Mouse (Mus musculus): ENCODE measurements around the gene Sorcs3. TPM values are rescaled to one million over a fixed set of nuclear protein-coding genes. Genes with fewer than 3 reads are reported as not detected.
A peak's percentile ranks its signal among the peaks of the same experiment; 100 is the strongest.

Sorcs3 gene
- total RNA-seq, 1 experiment from 2014 or later: not detected

GRCm38 (mm10) chr19:48337461-48337860, 131.6 kb downstream of the Sorcs3 start:
- ATAC-seq (replicated peaks in 1 of 2; ENCODE audit: insufficient read depth in 1 of 2, low FRiP score in 2 of 2, low TSS enrichment in 1 of 2, low read depth in 1 of 2, poor library complexity in 2 of 2, severe bottlenecking in 2 of 2): no peak

GRCm38 (mm10) chr19:48338098-48338497, 132.3 kb downstream of the Sorcs3 start:
- no peak for ATAC-seq (replicated peaks in 1 of 2; ENCODE audit: insufficient read depth in 1 of 2, low FRiP score in 2 of 2, low TSS enrichment in 1 of 2, low read depth in 1 of 2, poor library complexity in 2 of 2, severe bottlenecking in 2 of 2)

GRCm38 (mm10) chr19:48342770-48343169, 136.9 kb downstream of the Sorcs3 start:
- no peak for ATAC-seq (replicated peaks in 1 of 2; ENCODE audit: insufficient read depth in 1 of 2, low FRiP score in 2 of 2, low TSS enrichment in 1 of 2, low read depth in 1 of 2, poor library complexity in 2 of 2, severe bottlenecking in 2 of 2)

- no peak for ATAC-seq (replicated peaks in 1 of 2; ENCODE audit: insufficient read depth in 1 of 2, low FRiP score in 2 of 2, low TSS enrichment in 1 of 2, low read depth in 1 of 2, poor library complexity in 2 of 2, severe bottlenecking in 2 of 2)
Measured at GRCm38 (mm10) chr19:48343442-48343841, 137.6 kb downstream of the Sorcs3 start.

GRCm38 (mm10) chr19:48347116-48347515, 141.3 kb downstream of the Sorcs3 start:
- ATAC-seq (replicated peaks in 1 of 2; ENCODE audit: insufficient read depth in 1 of 2, low FRiP score in 2 of 2, low TSS enrichment in 1 of 2, low read depth in 1 of 2, poor library complexity in 2 of 2, severe bottlenecking in 2 of 2): no peak

- ATAC-seq (replicated peaks in 1 of 2; ENCODE audit: insufficient read depth in 1 of 2, low FRiP score in 2 of 2, low TSS enrichment in 1 of 2, low read depth in 1 of 2, poor library complexity in 2 of 2, severe bottlenecking in 2 of 2): no peak
Measured at GRCm38 (mm10) chr19:48356806-48357205, 151.0 kb downstream of the Sorcs3 start.

GRCm38 (mm10) chr19:48362167-48362566, 156.3 kb downstream of the Sorcs3 start:
- ATAC-seq (replicated peaks in 1 of 2; ENCODE audit: insufficient read depth in 1 of 2, low FRiP score in 2 of 2, low TSS enrichment in 1 of 2, low read depth in 1 of 2, poor library complexity in 2 of 2, severe bottlenecking in 2 of 2): no peak

- ATAC-seq (replicated peaks in 1 of 2; ENCODE audit: insufficient read depth in 1 of 2, low FRiP score in 2 of 2, low TSS enrichment in 1 of 2, low read depth in 1 of 2, poor library complexity in 2 of 2, severe bottlenecking in 2 of 2): no peak
Measured at GRCm38 (mm10) chr19:48368056-48368455, 162.2 kb downstream of the Sorcs3 start.

- no peak for ATAC-seq (replicated peaks in 1 of 2; ENCODE audit: insufficient read depth in 1 of 2, low FRiP score in 2 of 2, low TSS enrichment in 1 of 2, low read depth in 1 of 2, poor library complexity in 2 of 2, severe bottlenecking in 2 of 2)
Measured at GRCm38 (mm10) chr19:48371787-48372186, 166.0 kb downstream of the Sorcs3 start.

GRCm38 (mm10) chr19:48378006-48378540, 172.2 kb downstream of the Sorcs3 start:
- ATAC-seq (replicated peaks in 1 of 2; ENCODE audit: insufficient read depth in 1 of 2, low FRiP score in 2 of 2, low TSS enrichment in 1 of 2, low read depth in 1 of 2, poor library complexity in 2 of 2, severe bottlenecking in 2 of 2): no peak

- no peak for ATAC-seq (replicated peaks in 1 of 2; ENCODE audit: insufficient read depth in 1 of 2, low FRiP score in 2 of 2, low TSS enrichment in 1 of 2, low read depth in 1 of 2, poor library complexity in 2 of 2, severe bottlenecking in 2 of 2)
Measured at GRCm38 (mm10) chr19:48391551-48391950, 185.7 kb downstream of the Sorcs3 start.

- ATAC-seq (replicated peaks in 1 of 2; ENCODE audit: insufficient read depth in 1 of 2, low FRiP score in 2 of 2, low TSS enrichment in 1 of 2, low read depth in 1 of 2, poor library complexity in 2 of 2, severe bottlenecking in 2 of 2): no peak
Measured at GRCm38 (mm10) chr19:48404774-48405495, 199.1 kb downstream of the Sorcs3 start.

- no peak for ATAC-seq (replicated peaks in 1 of 2; ENCODE audit: insufficient read depth in 1 of 2, low FRiP score in 2 of 2, low TSS enrichment in 1 of 2, low read depth in 1 of 2, poor library complexity in 2 of 2, severe bottlenecking in 2 of 2)
Measured at GRCm38 (mm10) chr19:48408221-48408620, 202.4 kb downstream of the Sorcs3 start.

GRCm38 (mm10) chr19:48411332-48411731, 205.5 kb downstream of the Sorcs3 start:
- no peak for ATAC-seq (replicated peaks in 1 of 2; ENCODE audit: insufficient read depth in 1 of 2, low FRiP score in 2 of 2, low TSS enrichment in 1 of 2, low read depth in 1 of 2, poor library complexity in 2 of 2, severe bottlenecking in 2 of 2)

GRCm38 (mm10) chr19:48413836-48414235, 208.0 kb downstream of the Sorcs3 start:
- ATAC-seq (replicated peaks in 1 of 2; ENCODE audit: insufficient read depth in 1 of 2, low FRiP score in 2 of 2, low TSS enrichment in 1 of 2, low read depth in 1 of 2, poor library complexity in 2 of 2, severe bottlenecking in 2 of 2): peak; percentile 71 to 72; a peak in 3 of 4 replicates

GRCm38 (mm10) chr19:48418356-48418755, 212.5 kb downstream of the Sorcs3 start:
- ATAC-seq (replicated peaks in 1 of 2; ENCODE audit: insufficient read depth in 1 of 2, low FRiP score in 2 of 2, low TSS enrichment in 1 of 2, low read depth in 1 of 2, poor library complexity in 2 of 2, severe bottlenecking in 2 of 2): no peak

GRCm38 (mm10) chr19:48429263-48429662, 223.4 kb downstream of the Sorcs3 start:
- ATAC-seq (replicated peaks in 1 of 2; ENCODE audit: insufficient read depth in 1 of 2, low FRiP score in 2 of 2, low TSS enrichment in 1 of 2, low read depth in 1 of 2, poor library complexity in 2 of 2, severe bottlenecking in 2 of 2): no peak

- no peak for ATAC-seq (replicated peaks in 1 of 2; ENCODE audit: insufficient read depth in 1 of 2, low FRiP score in 2 of 2, low TSS enrichment in 1 of 2, low read depth in 1 of 2, poor library complexity in 2 of 2, severe bottlenecking in 2 of 2)
Measured at GRCm38 (mm10) chr19:48429755-48430154, 223.9 kb downstream of the Sorcs3 start.

GRCm38 (mm10) chr19:48430328-48430727, 224.5 kb downstream of the Sorcs3 start:
- ATAC-seq (replicated peaks in 1 of 2; ENCODE audit: insufficient read depth in 1 of 2, low FRiP score in 2 of 2, low TSS enrichment in 1 of 2, low read depth in 1 of 2, poor library complexity in 2 of 2, severe bottlenecking in 2 of 2): no peak; a peak in 1 of 4 replicates
